Mouse (Mus musculus) c-Kit-positive CD71-positive TER-119-positive erythroid progenitor cells, embryonic 14.5 days (primary cell): ENCODE data around the gene Erh.

Source experiments
- DNase-seq: peaks from one replicate; pipeline ENCODE4 v3.0.0-alpha.2; 2013; ENCODE audit warnings: low spot score

Erh gene

DNA sequence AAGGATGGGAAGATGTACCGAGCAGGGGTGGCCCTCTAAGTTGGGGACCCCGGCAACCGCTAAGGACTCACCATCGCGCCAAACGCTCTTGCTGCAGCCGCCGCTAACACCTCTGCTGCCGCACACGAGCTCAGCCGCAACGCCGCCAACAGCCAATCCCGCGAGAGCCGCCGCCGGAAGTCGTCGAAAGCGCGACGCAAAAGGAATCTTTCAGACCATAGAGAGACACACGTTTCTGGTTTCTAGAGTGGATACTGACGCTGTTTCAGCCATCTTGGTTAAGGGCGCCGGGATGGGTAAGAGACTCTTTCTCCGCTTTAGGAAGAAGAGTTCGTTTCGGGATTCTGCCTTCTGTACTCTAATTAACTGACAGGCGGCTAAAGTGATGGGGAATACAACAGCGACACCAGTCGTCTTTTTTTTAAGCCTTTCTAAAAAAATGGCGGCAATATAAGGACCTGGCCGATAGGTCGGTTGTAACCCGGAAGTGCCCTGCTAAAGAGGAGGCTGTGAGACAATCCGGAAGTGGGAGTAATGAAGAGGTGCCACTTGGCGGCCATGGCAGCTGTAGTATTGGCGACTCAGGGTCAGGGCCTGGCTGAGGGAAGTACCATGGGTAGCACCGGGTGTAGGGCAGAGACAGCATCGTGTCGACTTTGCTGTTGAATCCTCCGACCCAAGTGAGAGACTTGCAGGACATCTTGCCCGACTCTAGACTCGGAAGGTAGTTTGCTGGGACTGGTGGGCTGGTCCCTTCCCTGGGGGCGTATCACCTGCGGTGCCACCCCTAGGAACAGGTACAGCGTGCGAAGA lies at the start of gene Erh, which contains the start of gene Slc39a9:
Gene Erh (minus strand): TSS at position 649 of the 813 bp plus-strand sequence.
Gene Slc39a9 (plus strand): TSS at position 191 of the 813 bp plus-strand sequence.
- peak; percentile 93 for DNase-seq

DNA sequence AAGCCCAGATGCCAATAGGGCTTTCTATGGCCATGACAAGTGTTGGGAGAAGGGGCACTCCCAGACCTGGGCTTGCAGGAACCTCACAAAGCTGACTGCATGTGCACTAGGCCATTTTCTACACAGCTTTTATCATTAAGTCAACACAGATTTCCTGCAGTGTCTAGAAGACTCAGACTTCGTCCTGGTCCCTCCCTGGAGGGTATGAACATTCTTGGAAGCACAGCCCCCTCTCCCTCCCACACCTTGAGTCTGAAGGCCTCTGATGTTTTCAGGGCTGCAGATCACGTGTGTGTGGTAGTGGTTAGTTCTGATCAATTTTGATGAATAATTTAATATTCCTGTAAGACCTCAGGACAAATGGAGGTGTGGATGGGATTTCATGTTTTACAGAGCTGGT lies 49.6 kb upstream of the Erh start:
- DNase-seq, result no peak

DNA sequence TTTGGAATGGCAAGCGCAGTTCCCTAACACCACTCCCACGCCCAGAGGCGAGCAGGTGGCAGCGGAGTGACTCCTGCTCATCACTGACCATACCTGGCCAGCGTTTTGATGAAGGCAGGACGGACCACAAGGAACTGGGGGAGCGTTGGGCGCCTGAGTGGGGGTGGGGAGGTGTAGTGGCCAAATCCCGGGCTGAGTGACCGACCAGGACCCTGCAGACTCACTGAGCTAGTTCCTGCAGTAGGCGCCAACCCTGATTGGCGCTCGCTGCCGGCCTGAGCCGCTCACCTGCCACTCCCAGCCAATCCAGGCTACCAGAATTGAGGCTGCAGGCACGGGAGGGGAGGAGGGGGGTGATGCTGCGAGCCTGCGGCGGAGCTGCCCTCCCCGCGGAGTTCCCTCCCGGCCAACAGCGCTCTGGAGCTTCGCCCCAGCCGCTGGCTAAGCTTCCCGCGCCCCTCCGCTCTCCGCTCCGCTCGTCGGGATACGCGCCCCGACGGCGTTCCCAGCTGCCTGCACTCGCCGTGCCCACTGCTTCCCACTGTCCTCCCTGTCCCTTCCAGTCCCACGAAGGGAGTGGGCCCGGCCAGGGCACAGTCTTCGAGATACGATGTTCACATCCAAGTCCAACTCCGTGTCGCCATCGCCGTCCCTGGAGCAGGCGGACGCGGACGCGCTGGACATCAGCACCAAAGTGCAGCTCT lies 48.3 kb upstream of the Erh start, which contains the start of gene Plekhd1:
Gene Plekhd1 (plus strand): TSS at position 323 of the 704 bp plus-strand sequence.
- no peak for DNase-seq

DNA sequence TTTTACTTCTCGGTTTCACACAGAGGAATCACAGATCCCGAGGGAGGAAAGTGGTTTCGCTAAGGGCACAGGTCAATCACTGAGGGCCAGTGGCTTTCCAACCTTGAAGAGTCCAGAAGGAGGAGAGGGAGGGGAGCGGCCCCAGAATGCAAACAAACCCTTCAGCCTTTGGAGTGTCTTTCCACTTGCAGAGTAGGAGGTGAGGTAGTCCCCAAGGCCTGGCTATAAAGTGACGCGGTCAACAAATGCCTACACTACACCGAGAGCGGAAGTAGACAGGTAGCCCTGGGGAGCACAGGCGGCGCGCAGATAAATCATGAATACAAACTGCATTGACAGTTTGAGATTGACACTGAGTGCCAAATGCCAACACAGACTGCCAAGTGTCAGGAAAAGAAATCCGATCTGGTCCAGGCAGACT lies 47.5 kb upstream of the Erh start:
- no peak for DNase-seq

DNA sequence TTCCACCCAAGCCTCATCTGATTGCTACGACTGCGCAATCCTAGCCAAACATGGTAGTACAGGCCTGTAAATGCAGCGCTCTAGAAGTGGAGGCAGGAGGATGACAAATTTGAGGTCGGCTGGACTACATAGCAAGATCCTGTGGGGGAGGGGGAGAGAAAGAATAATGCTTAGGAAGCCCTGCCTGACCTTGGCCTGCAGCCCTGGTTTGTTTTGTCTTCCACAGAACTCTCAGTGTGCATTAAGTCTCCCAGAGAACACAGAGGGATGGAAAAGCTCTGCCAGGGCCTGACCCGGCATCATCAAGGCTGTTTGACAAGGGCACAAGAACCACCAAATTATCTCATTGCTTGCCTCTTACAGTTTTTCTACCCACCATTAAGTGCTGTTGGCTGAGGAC lies 45.6 kb upstream of the Erh start:
- DNase-seq, result no peak

DNA sequence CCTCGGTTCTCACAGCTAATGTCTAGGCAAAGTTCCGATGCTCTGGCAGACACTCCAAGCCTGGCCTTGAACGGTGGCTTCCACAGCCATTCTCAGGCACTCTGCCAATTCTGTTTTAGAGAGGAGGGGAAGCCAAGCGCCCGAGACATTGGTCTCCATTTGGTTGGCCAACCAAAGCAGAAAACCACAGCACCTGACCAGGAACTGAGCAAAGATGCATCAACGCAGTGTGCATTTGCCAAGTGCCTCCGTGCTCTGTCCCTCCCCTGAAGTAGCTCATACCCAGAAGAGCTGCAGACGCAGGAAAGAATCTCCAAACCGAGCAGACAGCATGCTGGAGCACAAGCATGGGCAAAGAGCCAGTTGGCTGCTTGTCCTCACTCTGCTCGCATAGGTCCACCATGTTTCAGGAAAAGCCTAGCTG lies 43.7 kb upstream of the Erh start:
- no peak for DNase-seq

DNA sequence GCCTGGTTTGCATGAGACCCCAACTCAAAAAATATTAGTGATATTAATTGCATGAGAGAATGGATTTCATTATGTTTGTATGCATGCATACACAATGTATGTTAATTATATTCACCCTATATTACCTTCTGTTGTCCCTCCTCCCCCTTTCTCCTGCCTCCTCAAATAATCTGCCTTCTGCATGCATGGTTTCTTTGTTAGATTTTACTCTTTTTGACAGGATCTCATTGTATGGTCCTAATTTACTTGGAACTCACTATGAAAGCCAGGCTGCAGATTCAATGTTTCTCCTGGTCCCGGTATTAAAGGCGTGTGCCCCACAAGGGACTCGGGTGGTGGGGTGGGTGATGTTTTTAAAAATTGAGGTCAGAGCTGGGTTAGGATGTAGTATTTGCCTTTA lies 40.2 kb upstream of the Erh start:
- DNase-seq, result no peak

DNA sequence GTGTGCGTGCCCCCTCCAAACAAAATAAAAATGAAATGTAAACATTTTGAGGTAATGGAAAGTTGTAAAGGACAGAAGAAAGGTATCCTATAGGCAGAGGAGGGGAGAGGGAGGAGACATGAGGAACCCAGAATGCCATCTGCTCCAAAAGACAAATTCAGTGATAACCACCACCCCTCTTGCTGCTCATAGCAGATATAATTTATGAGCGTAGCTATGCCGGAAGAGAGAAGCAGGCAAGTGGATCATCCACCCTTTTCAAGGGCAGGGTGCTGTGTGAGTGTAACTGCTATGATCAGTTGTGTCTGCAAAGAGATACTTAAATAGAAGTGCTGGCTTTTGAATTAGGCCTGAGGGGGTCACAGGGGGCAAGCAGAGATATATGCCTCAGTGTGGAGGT lies 39.4 kb upstream of the Erh start:
- peak; percentile 47 for DNase-seq

DNA sequence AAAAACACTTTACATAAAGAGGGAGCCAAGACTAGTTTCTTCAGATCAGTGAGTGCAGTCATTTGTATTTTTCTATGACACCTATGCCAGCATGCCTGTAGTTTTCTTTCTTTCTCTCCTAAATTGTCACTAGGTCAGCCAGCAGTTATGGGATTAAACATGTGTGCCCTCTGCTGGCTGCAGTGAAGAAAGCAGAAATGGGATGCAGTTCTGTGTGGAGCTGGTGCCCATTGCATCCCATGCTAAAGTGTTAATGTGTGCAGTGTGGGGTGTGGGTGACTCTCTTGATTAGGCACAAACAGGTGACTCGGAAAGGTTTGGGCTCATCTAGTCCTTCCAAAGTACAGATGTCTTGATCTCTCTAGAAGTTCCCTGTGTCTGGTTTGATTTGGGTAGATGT lies 37.2 kb upstream of the Erh start:
- DNase-seq, result peak; percentile 26

DNA sequence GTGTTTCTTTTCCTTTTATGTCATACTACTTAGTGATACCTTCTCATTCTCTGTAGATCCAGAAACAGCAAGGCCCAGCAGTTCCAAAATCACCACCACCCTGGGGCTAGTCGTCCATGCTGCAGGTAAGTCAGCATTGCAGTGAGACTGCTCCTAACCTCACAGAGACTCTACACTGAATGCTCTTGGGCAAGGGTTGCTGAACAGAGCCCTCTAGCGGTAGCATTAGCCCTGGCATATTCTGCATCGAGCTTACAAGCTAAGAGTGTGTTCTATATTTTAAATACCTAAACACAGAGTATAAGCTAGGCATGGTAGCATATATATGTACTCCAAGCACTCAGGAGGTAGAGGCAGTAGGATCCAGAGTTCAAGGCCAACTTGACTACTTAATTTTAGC lies 29.0 kb upstream of the Erh start:
- peak; percentile 60 for DNase-seq

DNA sequence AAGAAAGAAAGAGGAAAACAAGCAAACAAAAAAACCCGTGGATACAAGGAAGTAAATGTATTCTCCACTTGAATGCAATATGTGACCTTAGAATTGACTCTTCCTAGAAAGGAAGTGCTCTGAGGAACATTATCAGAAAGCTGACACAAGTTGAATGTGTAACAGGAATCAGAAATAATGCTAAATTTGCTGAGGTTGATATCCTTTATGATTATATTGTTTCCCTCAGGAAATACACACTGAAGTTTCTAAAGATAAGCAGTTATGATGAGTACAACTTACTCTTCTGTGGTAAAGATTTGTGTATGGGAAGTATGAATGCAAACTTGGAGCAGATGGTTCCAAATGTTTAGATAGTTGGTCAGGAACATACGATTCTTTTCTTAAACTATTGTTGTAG lies 24.2 kb upstream of the Erh start:
- no peak for DNase-seq

DNA sequence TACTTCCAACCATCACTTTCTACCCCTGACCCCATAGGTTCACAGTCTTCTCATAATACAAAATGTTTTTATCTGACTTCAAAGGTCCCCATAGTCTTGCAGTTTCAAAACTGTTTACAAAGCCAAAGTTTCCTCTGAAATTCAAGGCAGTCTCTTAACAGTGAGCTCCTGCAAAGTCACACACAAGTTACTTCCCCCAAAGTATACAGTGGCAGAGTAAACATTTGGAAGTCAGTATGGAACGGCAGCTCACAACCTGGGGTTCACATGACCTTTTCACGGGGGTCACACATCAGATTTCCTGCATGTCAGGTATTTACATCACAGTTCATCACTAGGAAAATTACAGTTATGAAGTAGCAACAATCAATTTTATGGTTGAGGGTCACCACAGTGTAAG lies 19.8 kb upstream of the Erh start:
- DNase-seq, result no peak

DNA sequence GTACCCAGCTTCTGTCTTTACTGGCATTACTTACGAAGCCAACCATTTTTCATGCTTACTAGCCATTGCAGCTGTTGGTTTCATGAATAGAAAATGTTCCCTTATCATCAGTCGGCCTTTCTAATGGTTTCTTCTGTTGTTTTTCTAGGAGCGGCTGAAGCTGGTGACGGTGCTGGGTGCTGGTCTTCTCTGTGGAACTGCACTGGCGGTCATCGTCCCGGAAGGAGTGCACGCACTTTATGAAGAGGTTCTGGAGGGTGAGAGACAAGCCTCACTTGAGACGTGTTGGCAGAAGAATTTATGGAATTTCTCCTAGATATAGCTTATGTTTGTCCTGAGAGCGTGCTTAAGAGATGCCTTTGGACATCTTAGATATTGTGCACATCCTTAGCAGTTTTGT lies 18.2 kb upstream of the Erh start:
- DNase-seq, result no peak

DNA sequence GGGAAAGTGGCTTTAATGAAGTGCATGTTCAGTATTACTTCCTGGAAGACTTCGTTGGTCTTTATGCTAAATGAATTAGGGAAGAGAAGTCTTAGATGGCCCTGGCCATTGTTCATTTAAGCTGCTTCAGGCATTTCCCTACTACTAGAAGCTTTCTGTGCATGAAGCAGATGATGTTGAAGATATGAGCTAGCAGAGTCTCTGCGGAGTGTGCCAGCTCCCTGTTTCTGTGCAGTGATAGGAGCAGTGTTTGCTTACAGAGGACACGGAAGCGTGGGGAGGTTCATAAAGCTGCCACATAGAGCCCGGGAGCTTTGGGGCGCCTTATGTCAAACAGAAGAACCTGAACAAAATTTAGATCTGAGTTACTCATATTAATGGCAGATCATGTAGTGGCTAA lies 14.5 kb upstream of the Erh start:
- peak; percentile 20 for DNase-seq

DNA sequence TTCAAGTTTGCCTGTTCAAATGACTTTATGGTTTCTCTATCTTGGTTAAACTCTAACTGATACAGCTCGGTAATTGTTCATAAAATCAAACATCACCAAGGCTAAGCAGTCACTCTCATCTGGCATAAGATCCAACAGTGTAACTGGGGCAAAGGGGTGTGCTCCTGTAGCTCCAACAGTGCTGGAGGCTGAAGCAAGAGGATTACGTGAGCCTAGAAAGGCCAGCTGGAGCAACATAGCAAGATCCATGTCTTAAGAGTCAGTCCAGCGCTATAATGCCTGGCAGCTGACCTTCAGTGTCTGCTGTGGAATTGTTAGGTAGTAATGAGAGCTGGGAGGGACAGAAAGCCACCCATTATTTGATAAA lies 10.5 kb upstream of the Erh start:
- DNase-seq, result no peak

DNA sequence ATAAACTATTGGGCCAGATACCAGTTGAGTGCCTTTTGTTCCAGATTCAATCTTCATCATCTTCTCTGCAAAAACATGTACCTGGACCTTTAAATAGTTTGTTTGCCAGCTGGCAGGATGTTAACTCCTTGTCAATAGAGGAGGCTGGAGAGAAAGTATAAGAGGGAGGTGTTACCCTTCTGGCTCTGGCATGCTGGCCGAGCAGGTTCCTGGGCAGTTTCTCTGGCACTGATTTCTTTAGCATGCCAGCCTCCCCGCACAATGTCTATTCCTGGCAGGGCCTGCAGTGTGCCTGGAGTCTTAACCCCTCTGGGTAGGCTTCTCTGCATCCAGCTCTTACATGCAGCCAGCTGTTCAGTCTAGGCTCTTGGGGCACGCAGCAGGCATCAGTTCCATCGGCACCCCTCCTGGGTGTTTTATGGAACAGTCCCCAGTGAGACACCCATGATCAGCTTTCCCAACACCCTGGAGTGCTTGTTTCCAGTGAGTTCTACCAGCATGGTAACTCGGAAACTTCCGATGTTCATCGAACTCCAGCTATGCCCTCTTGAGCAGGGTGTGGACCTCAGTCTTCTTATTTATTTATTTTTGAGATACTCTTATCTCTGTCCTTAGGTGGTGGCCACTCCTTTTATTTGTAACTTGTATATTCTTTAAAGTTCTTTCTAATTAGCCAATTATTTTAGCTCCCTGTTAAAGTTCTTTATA lies 10.0 kb upstream of the Erh start:
- DNase-seq, result no peak

DNA sequence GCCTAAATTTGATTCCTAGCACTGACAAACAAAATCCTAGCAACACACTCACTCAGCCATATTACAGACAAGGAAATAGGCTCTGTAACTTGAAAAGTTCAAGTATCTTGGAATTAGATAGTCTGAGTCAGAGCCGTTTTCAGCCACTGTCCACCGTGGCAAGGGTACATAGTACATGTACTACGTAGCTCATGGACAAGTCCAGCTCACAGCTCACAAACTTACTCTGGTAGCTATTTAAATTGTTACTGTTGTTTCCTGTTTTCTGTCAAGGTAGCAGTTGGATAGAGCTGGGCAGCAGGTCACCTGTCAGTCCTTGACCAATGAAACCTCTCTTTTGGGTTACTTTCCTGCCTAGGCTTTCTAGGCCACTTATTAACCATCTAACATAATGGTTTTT lies 2.2 kb upstream of the Erh start:
- no peak for DNase-seq

DNA sequence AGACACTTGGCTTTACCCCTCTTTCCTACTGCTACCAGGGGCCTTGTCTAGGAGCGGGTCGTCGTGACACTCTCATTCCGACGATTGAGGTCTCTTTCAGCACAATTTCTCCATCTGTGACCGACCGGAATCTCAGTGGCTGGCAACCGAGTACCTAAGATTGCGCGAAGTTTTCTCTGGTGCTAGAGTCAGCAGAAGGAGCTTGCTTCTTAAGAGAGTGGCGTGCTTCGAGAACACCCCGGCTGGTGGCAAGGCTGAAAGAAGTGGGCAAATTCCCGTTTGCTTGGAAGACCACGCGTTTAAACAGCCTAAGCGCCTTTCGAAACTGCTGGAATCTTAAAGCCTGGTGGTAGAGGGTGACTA lies 346 bp upstream of the Erh start:
- no peak for DNase-seq

DNA sequence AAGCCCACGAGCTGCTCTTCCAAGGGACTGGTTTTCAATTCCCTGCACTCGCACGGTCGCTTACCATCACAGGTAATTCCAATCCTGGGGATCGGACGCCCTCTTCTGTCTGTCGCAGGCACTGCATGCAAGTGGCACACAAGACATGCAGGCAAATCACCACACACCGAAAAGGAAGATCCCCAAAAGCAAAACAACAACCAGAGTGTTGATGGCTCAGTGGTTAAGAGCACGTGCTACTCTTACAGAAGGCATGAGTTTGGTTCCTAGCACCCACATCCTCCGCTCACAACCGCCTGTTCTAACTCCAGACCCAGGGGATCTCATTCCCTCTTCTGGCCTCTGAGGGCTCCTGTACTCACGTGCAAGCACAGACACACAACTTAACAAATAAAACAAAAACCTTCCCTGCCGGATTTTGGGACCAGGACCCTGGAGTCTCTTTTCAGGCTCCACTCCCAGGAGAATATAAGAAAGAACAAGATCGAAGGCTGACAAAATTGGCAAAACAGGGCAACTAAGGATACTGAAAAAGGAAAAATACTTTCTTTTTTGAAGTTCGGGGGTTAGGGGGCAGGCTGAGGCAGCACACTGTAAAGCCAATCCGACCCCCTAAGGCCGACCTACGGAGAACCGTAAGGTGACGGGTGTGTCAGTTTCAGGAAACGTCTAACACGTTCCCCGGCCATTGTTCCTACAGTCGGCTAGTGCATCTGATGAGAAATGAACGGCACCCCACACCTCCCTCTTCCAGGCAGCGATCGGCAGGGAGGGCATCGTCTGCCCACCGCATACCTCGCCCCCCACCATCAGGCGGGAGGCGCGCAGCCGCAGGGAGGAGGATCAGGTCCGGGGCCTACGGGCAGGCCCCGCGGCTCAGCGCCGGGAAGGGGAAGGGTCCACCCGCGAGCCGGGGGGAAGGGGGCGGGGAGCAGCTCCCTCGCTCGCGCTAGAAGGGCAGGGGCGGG lies 1.1 kb downstream of the Erh start:
- peak; percentile 80 for DNase-seq

DNA sequence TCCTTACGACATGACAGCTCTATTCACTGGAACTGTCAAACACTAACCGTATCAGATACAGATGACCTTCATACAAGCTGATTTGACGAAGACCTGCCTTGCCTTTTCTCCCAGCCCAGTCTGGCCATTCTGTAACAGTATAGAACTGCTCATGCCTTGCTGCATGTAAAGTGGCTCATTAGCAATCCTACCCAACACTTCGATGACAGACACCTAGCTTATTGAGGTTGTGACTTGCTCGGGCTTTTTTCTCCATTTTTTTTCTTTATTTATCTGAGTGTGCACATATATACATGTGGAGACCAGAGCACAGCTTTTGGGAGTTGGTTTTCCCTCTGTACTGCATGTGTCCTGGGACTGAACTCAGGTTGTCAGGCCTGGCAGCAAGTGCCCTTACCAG lies 12.4 kb downstream of the Erh start:
- DNase-seq, result no peak

DNA sequence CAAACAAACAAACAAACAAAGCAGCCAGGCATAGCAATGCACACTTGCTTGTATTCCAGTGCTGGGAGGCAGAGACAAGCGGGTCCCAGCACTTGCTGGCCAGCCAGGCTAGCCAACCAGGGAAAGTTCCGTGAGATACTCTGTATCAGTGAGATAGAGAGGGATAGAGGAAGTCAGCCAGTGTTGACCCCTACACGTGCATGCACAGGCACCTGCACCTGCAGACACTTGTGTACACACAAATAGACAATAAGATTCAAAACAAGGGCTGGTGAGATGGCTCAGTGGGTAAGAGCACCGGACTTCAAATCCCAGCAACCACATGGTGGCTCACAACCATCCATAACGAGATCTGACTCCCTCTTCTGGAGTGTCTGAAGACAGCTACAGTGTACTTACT lies 23.6 kb downstream of the Erh start:
- DNase-seq, result no peak
